Mouse (Mus musculus): ENCODE results near the gene Ptgr1. TPM values are rescaled to one million over a fixed set of nuclear protein-coding genes. Genes with fewer than 3 reads are reported as not detected.

Ptgr1 gene
- polyA plus RNA-seq, 1 experiment from 2014 or later: 28.0 TPM

GRCm38 (mm10) chr4:58981421-58981820, 5.5 kb downstream of the Ptgr1 start:
- 0 out of 2 replicates have a peak, but pooled peaks cover 5% of the 10 kb centered on the region for H3K4me1 ChIP-seq (replicated peaks; ENCODE audit: control insufficient read depth, insufficient read depth, low read length)

DNA sequence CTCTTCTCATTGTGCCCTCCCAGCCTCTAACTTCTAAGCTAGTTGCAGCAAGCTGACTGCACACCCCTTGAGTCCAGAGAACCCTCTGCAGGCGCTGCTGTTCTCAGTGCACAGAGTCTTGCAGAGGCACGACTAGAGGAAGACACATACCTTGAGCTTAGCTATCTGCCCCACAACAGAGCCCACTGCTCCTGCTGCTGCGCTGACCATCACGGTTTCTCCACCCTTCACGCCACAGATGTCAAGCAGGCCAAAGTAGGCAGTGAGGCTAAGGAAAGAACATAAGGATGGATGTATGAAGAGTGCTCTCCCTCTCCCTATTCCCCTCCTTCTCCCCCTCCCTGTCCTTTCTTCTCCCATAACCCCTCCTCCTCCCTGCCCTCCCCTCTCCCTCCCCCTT, 11.2 kb downstream of the Ptgr1 start:
- H3K9me3 ChIP-seq (ENCODE audit: control insufficient read depth, low read length): no peaks in the 10 kb centered on the region
- no peaks in the 10 kb centered on the region for H3K27me3 ChIP-seq (replicated peaks; ENCODE audit: control insufficient read depth, insufficient read depth, low read length)
- H3K27ac ChIP-seq (ENCODE audit: low read depth, low read length): no peak overlapping the region
- peaks cover 8% of the 10 kb centered on the region; the same call in 1 of the 2 replicates for H3K36me3 ChIP-seq (ENCODE audit: control insufficient read depth, insufficient read depth, low read length)
- no peak for ATAC-seq (replicated peaks; ENCODE audit: low FRiP score)
- no peak for DNase-seq (ENCODE audit: low spot score)
- 73% methylated on average over 5 of the region's 5 CpGs for WGBS
- H3K4me1 ChIP-seq (replicated peaks; ENCODE audit: control insufficient read depth, insufficient read depth, low read length): peaks cover 4% of the 10 kb centered on the region; the same call in 1 of the 2 replicates
- H3K4me2 ChIP-seq: no peak overlapping the region
- no peak overlapping the region for H3K9ac ChIP-seq (ENCODE audit: low read depth, low read length)
- H3K4me3 ChIP-seq (ENCODE audit: low read depth, low read length): no peak overlapping the region

More at GRCm38 (mm10) chr4:58981421-58981820, 5.5 kb downstream of the Ptgr1 start:
- no peak overlapping the region for H3K27ac ChIP-seq (ENCODE audit: low read depth, low read length)
- no peaks in the 10 kb centered on the region for H3K27me3 ChIP-seq (replicated peaks; ENCODE audit: control insufficient read depth, insufficient read depth, low read length)
- H3K9ac ChIP-seq (ENCODE audit: low read depth, low read length): no peak overlapping the region
- H3K4me2 ChIP-seq: no peak overlapping the region
- DNase-seq (ENCODE audit: low spot score) (no peak), ATAC-seq (replicated peaks; ENCODE audit: low FRiP score) (no peak)
- no peak overlapping the region for H3K4me3 ChIP-seq (ENCODE audit: low read depth, low read length)
- 85% methylated on average over 6 of the region's 6 CpGs for WGBS
- H3K36me3 ChIP-seq (ENCODE audit: control insufficient read depth, insufficient read depth, low read length): peaks cover 2% of the 10 kb centered on the region; the same call in 1 of the 2 replicates
- no peaks in the 10 kb centered on the region for H3K9me3 ChIP-seq (ENCODE audit: control insufficient read depth, low read length)

DNA sequence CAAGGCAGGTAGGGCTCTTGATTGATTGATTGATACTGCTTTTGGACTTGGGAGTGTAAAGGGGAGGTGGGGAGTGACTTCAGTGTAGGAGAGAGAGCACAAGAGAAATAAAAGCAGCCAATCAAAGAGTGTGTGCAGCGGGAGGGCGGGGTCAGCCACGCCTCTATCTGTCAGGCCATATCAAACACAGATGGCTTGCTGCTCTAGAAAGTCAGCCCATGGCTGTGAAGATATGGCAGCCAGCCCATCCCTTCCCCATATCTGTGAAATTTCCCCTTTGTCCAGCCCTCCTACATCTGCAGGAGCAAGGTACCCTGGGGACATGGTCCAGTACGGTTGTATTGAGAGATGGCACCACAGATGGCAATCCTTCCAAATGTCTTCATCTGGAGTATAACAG, 16.2 kb downstream of the Ptgr1 start:
- Histone ChIP-seq H3K4me1 (replicated peaks; ENCODE audit: control insufficient read depth, insufficient read depth, low read length) (peaks cover 12% of the 10 kb centered on the region), H3K27me3 (replicated peaks; ENCODE audit: control insufficient read depth, insufficient read depth, low read length) (no peaks in the 10 kb centered on the region), H3K4me3 (ENCODE audit: low read depth, low read length) (no peak overlapping the region), H3K9me3 (ENCODE audit: control insufficient read depth, low read length) (no peaks in the 10 kb centered on the region), H3K36me3 (ENCODE audit: control insufficient read depth, insufficient read depth, low read length) (peaks cover 8% of the 10 kb centered on the region; the same call in 1 of the 2 replicates), H3K27ac (ENCODE audit: low read depth, low read length) (no peak overlapping the region), H3K9ac (ENCODE audit: low read depth, low read length) (no peak overlapping the region), H3K4me2 (no peak overlapping the region)
- 61% methylated on average over 4 of the region's 4 CpGs for WGBS
- DNase-seq (ENCODE audit: low spot score): no peak
- ATAC-seq (replicated peaks; ENCODE audit: low FRiP score): peak; percentile 95

- no peak for DNase-seq (ENCODE audit: low spot score)
- Histone ChIP-seq H3K4me2 (no peak overlapping the region), H3K27ac (ENCODE audit: low read depth, low read length) (no peak overlapping the region), H3K9ac (ENCODE audit: low read depth, low read length) (no peak overlapping the region), H3K36me3 (ENCODE audit: control insufficient read depth, insufficient read depth, low read length) (no peaks in the 10 kb centered on the region), H3K9me3 (ENCODE audit: control insufficient read depth, low read length) (no peaks in the 10 kb centered on the region), H3K27me3 (replicated peaks; ENCODE audit: control insufficient read depth, insufficient read depth, low read length) (no peaks in the 10 kb centered on the region), H3K4me1 (replicated peaks; ENCODE audit: control insufficient read depth, insufficient read depth, low read length) (peaks cover 2% of the 10 kb centered on the region), H3K4me3 (ENCODE audit: low read depth, low read length) (no peak overlapping the region)
- 81% methylated on average over 1 of the region's 1 CpGs for WGBS
- ATAC-seq (replicated peaks; ENCODE audit: low FRiP score): no peak
These were observed 21.8 kb downstream of the Ptgr1 start for GRCm38 (mm10) chr4:58965136-58965535.

DNA sequence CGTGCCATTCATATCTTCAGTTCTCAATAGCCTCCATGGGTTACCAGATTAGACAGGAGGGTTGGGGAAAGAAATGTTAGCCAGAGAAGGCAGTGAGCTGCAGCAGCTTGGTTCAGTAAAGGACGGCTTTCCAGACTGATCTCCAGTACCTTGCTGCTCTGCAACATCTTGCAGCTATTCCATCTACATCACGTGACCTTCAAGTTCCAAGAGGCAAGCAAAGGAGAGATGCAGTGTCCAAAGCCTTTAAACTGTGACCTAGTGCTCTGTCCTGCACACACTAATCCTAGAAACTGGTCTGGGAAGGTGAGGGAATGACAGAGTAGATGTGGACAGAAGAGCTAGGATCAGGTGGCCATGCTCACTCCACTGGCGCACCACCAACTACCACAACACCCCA, 23.6 kb downstream of the Ptgr1 start:
- Histone ChIP-seq H3K9me3 (ENCODE audit: control insufficient read depth, low read length) (no peaks in the 10 kb centered on the region), H3K4me2 (no peak overlapping the region), H3K4me3 (ENCODE audit: low read depth, low read length) (no peak overlapping the region), H3K27me3 (replicated peaks; ENCODE audit: control insufficient read depth, insufficient read depth, low read length) (no peaks in the 10 kb centered on the region), H3K9ac (ENCODE audit: low read depth, low read length) (no peak overlapping the region), H3K27ac (ENCODE audit: low read depth, low read length) (no peak overlapping the region), H3K4me1 (replicated peaks; ENCODE audit: control insufficient read depth, insufficient read depth, low read length) (no peaks in the 10 kb centered on the region), H3K36me3 (ENCODE audit: control insufficient read depth, insufficient read depth, low read length) (no peaks in the 10 kb centered on the region)
- WGBS: 83% methylated on average over 4 of the region's 4 CpGs
- DNase-seq (ENCODE audit: low spot score) (peak; percentile 25), ATAC-seq (replicated peaks; ENCODE audit: low FRiP score) (no peak)

DNA sequence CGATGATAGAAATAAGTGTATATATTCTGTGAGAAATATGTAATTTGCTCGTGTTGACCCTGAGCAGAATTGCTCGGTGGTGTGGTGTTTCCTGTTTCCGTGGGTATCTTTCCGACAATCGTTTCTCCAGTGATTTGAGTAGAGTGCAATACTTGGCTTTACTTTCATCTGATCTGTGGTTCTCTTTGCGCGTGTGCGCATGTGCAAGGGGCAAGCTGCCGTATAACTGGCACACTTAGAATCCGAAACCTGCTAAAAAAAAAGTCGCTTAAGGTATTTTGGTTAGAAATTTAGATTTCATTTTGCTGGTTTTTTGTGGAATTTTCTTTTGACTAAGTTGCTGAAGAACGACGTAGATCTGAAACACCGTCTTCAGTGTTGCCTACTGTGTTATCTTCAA, 25.2 kb downstream of the Ptgr1 start:
- no peak overlapping the region for H3K4me2 ChIP-seq
- H3K4me3 ChIP-seq (ENCODE audit: low read depth, low read length): no peak overlapping the region
- no peaks in the 10 kb centered on the region for H3K4me1 ChIP-seq (replicated peaks; ENCODE audit: control insufficient read depth, insufficient read depth, low read length)
- no peak overlapping the region for H3K27ac ChIP-seq (ENCODE audit: low read depth, low read length)
- no peaks in the 10 kb centered on the region for H3K36me3 ChIP-seq (ENCODE audit: control insufficient read depth, insufficient read depth, low read length)
- WGBS: 85% methylated on average over 15 of the region's 15 CpGs
- DNase-seq (ENCODE audit: low spot score) (no peak), ATAC-seq (replicated peaks; ENCODE audit: low FRiP score) (no peak)
- no peaks in the 10 kb centered on the region for H3K9me3 ChIP-seq (ENCODE audit: control insufficient read depth, low read length)
- H3K27me3 ChIP-seq (replicated peaks; ENCODE audit: control insufficient read depth, insufficient read depth, low read length): no peaks in the 10 kb centered on the region
- no peak overlapping the region for H3K9ac ChIP-seq (ENCODE audit: low read depth, low read length)

GRCm38 (mm10) chr4:58952630-58953029, 34.3 kb downstream of the Ptgr1 start:
- H3K9ac ChIP-seq (ENCODE audit: low read depth, low read length): no peak overlapping the region
- H3K27me3 ChIP-seq (replicated peaks; ENCODE audit: control insufficient read depth, insufficient read depth, low read length): no peaks in the 10 kb centered on the region
- 89% methylated on average over 11 of the region's 11 CpGs for WGBS
- DNase-seq (ENCODE audit: low spot score) (no peak), ATAC-seq (replicated peaks; ENCODE audit: low FRiP score) (no peak)
- H3K4me1 ChIP-seq (replicated peaks; ENCODE audit: control insufficient read depth, insufficient read depth, low read length): no peaks in the 10 kb centered on the region
- H3K36me3 ChIP-seq (ENCODE audit: control insufficient read depth, insufficient read depth, low read length): no peaks in the 10 kb centered on the region
- H3K4me2 ChIP-seq: no peak overlapping the region
- no peaks in the 10 kb centered on the region for H3K9me3 ChIP-seq (ENCODE audit: control insufficient read depth, low read length)
- H3K27ac ChIP-seq (ENCODE audit: low read depth, low read length): no peak overlapping the region
- H3K4me3 ChIP-seq (ENCODE audit: low read depth, low read length): no peak overlapping the region

GRCm38 (mm10) chr4:58948391-58948790, 38.5 kb downstream of the Ptgr1 start:
- Histone ChIP-seq H3K27me3 (replicated peaks; ENCODE audit: control insufficient read depth, insufficient read depth, low read length) (peaks cover 13% of the 10 kb centered on the region), H3K36me3 (ENCODE audit: control insufficient read depth, insufficient read depth, low read length) (no peaks in the 10 kb centered on the region), H3K27ac (ENCODE audit: low read depth, low read length) (no peak overlapping the region), H3K4me2 (no peak overlapping the region), H3K4me1 (replicated peaks; ENCODE audit: control insufficient read depth, insufficient read depth, low read length) (no peaks in the 10 kb centered on the region), H3K9me3 (ENCODE audit: control insufficient read depth, low read length) (no peaks in the 10 kb centered on the region), H3K4me3 (ENCODE audit: low read depth, low read length) (no peak overlapping the region), H3K9ac (ENCODE audit: low read depth, low read length) (no peak overlapping the region)
- DNase-seq (ENCODE audit: low spot score) (no peak), ATAC-seq (replicated peaks; ENCODE audit: low FRiP score) (no peak)
- WGBS: 74% methylated on average over 4 of the region's 4 CpGs

- Histone ChIP-seq H3K4me3 (ENCODE audit: low read depth, low read length) (no peak overlapping the region), H3K36me3 (ENCODE audit: control insufficient read depth, insufficient read depth, low read length) (no peaks in the 10 kb centered on the region), H3K27me3 (replicated peaks; ENCODE audit: control insufficient read depth, insufficient read depth, low read length) (peaks cover 13% of the 10 kb centered on the region), H3K27ac (ENCODE audit: low read depth, low read length) (no peak overlapping the region), H3K4me1 (replicated peaks; ENCODE audit: control insufficient read depth, insufficient read depth, low read length) (no peaks in the 10 kb centered on the region), H3K9me3 (ENCODE audit: control insufficient read depth, low read length) (no peaks in the 10 kb centered on the region), H3K4me2 (peak overlapping the region; percentile 95; the same call in 1 of the 2 replicates), H3K9ac (ENCODE audit: low read depth, low read length) (no peak overlapping the region)
- no peak for ATAC-seq (replicated peaks; ENCODE audit: low FRiP score)
- WGBS: 62% methylated on average over 5 of the region's 5 CpGs
- peak; percentile 18 for DNase-seq (ENCODE audit: low spot score)
These were observed 42.2 kb downstream of the Ptgr1 start for GRCm38 (mm10) chr4:58944695-58945094.

Measured in liver, embryonic 11.5 days (tissue).